Mouse (Mus musculus): Measurements from ENCODE around the gene Dtnbp1. TPM values are rescaled to one million over a fixed set of nuclear protein-coding genes. Genes with fewer than 3 reads are reported as not detected.

Gene Dtnbp1
- 7.5 TPM for polyA plus RNA-seq (2017; shearing (Covaris generic))

DNA sequence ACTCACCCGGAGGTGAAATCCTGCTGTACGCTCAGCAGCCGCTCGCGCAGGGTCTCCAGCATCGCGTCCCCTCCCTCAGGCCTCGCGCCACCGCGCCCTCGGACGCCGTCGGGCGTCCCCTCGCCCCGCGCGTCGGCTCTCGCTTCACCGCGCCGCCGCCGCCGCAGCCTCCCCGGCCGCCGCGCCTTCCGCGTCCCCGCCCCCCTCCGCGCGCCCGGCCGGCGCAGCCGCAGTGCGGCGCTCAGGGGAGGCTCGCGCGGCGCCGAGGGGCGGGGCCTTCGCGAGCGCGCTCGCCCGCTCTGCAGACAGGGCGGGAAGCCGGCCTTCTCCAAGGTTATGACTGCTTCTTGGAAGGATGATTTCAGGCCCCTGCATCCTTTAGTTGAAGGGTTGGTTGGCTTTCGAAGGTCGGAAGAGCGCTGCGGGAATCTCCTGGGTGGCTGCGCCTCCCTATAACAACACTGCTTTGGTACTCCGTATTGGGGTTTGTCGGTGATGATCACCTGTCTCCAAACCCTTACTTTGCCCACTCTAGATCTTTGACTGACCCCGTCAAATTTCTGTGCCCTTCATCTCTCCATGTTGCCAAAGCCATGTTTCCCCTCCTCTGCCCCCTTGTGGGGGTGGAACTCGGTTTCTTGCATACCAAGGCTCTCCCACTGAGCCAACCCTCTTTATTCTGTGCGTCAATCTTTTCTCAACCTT lies at the start of gene Dtnbp1:
Dtnbp1 (minus strand) TSS at position 237 of the 705 bp plus-strand sequence.

Other genes starting within 250 kb of the Dtnbp1 start
- not detected for gene Gm9817, start 76.5 kb upstream of the Dtnbp1 start, polyA plus RNA-seq (2017; shearing (Covaris generic))

Data from CD4-positive, CD25-positive, alpha-beta regulatory T cell, adult 9 weeks (primary cell).